Mouse (Mus musculus): ENCODE results near the gene Enox1.

- no peak for TF ChIP-seq CTCF (IDR thresholded peaks at IDR 0.05; ENCODE audit: control insufficient read depth, insufficient read depth, low read length)
- TF ChIP-seq POLR2A (IDR thresholded peaks at IDR 0.05; ENCODE audit: borderline replicate concordance, control insufficient read depth, low read depth, low read length) = no peak
Measured at GRCm38 (mm10) chr14:77248946-77249345, 92.4 kb downstream of the Enox1 start.
